Mouse (Mus musculus) heart, adult 2 months (tissue): ENCODE data around the gene Pax6. TPM values are rescaled to one million over a fixed set of nuclear protein-coding genes. Genes with fewer than 3 reads are reported as not detected.

Source experiments
- DNase-seq, 2 experiments: peaks; one replicate each; pipeline ENCODE4 v3.0.0; 2021
- H3K27ac ChIP-seq: fragments of 200-600 bp; 2 replicates; pipeline ENCODE4 v1.8.1; 2022
- H3K27me3 ChIP-seq: fragments of 200-500 bp; 2 replicates; pipeline ENCODE4 v1.6.1; 2012; ENCODE audit warnings: mild to moderate bottlenecking, low read length, inconsistent platforms, mixed read lengths; ENCODE audit not compliant: control insufficient read depth, insufficient read depth
- H3K36me3 ChIP-seq: fragments of 200-500 bp; 2 replicates; pipeline ENCODE4 v1.6.1; 2012; ENCODE audit warnings: low read length, inconsistent platforms; ENCODE audit not compliant: control insufficient read depth, insufficient read depth
- H3K4me1 ChIP-seq: fragments of 200-500 bp; 2 replicates; pipeline ENCODE4 v1.6.1; 2011; ENCODE audit warnings: low read length; ENCODE audit not compliant: control insufficient read depth, insufficient read depth
- H3K4me3 ChIP-seq: fragments of 200-600 bp; 2 replicates; pipeline ENCODE4 v1.8.1; 2022
- H3K79me2 ChIP-seq: fragments of 200-500 bp; replicated peaks from 2 replicates; pipeline ENCODE4 v1.6.1; 2012; ENCODE audit warnings: mild to moderate bottlenecking, inconsistent platforms, low read length, moderate library complexity, mixed read lengths; ENCODE audit not compliant: control insufficient read depth, insufficient read depth
- H3K9ac ChIP-seq: fragments of 200-500 bp; 2 replicates; pipeline ENCODE4 v1.6.1; 2012; ENCODE audit warnings: low read depth, mild to moderate bottlenecking, control low read depth, inconsistent platforms, low read length, mixed read lengths
- CTCF ChIP-seq: fragments of 200-600 bp; IDR thresholded peaks from 2 replicates; pipeline ENCODE4 v1.8.1; 2022; ENCODE audit warnings: antibody characterized with exemption, mild to moderate bottlenecking, moderate library complexity
- EP300 ChIP-seq: fragments of 200-500 bp; IDR thresholded peaks from 2 replicates; pipeline ENCODE4 v1.6.1; 2011; ENCODE audit warnings: low read depth, low read length, control low read depth; ENCODE audit not compliant: insufficient read depth
- POLR2A ChIP-seq: fragments of 200-500 bp; IDR thresholded peaks from 2 replicates; pipeline ENCODE4 v1.6.1; 2011; ENCODE audit warnings: mild to moderate bottlenecking, low read depth, low read length, control low read depth; ENCODE audit not compliant: insufficient read depth
- WGBS: fragments of 180-500 bp; shearing (Covaris S2); methylation state at CpG from one replicate; pipeline ENCODE4 v1.1.7; 2018; 5-methylcytosine and 5-hydroxymethylcytosine counted together
- intact Hi-C: fragments of 180-260 bp; cut with DNase I; formaldehyde crosslinking; loops from one replicate; pipeline ENCODE4 v1.15.1; 2025
- polyA plus RNA-seq: library from polyadenylated mRNA; depleted of rRNA; stranded (reverse); fragments of >200 nt; gene quantifications from 2 replicates; pipeline ENCODE4 v1.2.3, GENCODE M21; 2012
- total RNA-seq, 2 experiments: library from RNA; stranded (reverse); gene quantifications; 2 replicates each; pipeline ENCODE4 v1.2.3; 2021

The Pax6 gene
- total and polyA plus RNA-seq, 3 experiments, result not detected

GRCm38 (mm10) chr2:105688436-105689303 is 20.0 kb downstream of the Pax6 start:
- TF ChIP-seq EP300 (no peak), POLR2A (no peak), CTCF (no peak)
- intact Hi-C loops, result loop anchor here (10.0 kb wide), 3 partner anchors 216 to 564 kb away; partner anchors contain the start of genes Elp4, Immp1l and Wt1
- Histone ChIP-seq H3K79me2 (no peaks in the 10 kb centered on the region), H3K27ac (no peak overlapping the region), H3K27me3 (peaks cover 25% of the 10 kb centered on the region), H3K9ac (no peak overlapping the region), H3K36me3 (no peaks in the 10 kb centered on the region), H3K4me1 (no peaks in the 10 kb centered on the region), H3K4me3 (peak overlapping the region; percentile 23; the same call in 1 of the 2 replicates)
- 3% methylated on average over 25 of the region's 25 CpGs for WGBS
- DNase-seq, result no peak

DNA sequence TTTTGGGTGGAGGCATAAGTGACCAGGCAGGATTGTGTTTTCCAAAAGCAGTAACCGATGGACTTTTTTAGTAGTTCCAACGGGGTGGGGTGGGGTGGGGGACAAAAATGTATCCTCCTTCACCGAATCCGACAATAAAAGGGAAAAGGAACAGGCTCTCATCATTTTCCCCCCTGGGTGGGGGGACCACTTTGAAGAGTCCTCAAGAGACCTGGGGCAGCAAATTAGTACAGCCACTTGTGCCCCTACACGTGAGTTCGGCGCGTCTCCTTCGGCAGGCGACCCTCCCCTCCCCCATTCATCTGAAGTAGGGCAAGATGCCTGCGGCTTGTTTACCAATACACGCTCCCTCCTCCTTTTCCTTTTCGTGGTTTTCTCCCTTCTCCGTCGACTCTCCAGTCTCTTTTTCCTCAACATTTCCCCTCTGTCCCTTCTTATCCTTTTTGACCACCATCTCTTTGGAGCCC is 20.6 kb downstream of the Pax6 start:
- Histone ChIP-seq H3K4me1 (no peaks in the 10 kb centered on the region), H3K9ac (no peak overlapping the region), H3K4me3 (no peak overlapping the region), H3K79me2 (no peaks in the 10 kb centered on the region), H3K36me3 (no peaks in the 10 kb centered on the region), H3K27me3 (peaks cover 22% of the 10 kb centered on the region), H3K27ac (no peak overlapping the region)
- no peak for DNase-seq
- 2% methylated on average over 15 of the region's 15 CpGs for WGBS
- intact Hi-C loops, result loop anchor here (10.0 kb wide), 3 partner anchors 215 to 565 kb away; partner anchors contain the start of genes Elp4, Immp1l and Wt1
- no peak for TF ChIP-seq CTCF
- no peak for TF ChIP-seq POLR2A
- no peak for TF ChIP-seq EP300

DNA sequence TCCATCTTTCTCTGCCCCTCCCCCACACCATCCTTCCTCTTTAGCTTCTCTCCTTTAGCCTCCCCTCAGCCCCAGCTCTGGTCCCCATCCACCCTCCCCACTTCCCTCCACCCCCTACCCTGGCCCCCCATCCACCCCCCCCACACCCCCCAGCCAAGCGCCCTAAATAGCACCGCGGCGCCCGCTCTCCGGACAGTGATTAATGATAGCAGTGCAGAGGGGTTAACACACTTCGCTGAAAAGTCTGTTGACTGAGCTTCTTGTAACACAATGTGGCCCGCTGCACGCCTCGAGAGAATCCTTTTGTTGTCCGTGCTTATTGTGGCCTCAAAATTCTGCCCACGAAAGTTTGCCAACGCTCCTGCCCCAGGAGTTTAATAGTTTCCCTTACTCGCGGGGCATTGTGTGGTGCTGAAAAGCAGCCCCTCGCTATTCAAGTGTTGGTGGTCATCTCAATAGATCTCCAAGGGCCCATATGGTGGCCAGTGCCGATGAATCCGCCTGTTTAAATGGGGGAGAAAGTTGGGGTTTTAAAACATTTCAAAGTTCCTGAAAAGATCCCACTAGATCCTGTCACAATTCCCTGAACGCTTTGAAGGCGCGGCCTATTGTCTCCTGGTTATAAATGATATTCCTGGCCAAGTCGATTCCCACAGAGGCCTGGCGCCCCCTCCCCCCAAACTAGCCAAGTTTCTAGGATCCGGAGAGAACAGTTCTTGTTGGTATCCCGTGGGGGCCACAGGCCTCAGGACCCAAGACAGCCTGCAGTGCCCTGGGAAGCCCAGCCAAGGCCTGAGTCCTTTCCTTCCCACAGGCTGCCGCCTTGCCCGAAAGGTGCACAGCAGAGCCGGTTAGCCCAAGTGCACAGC is 21.3 kb downstream of the Pax6 start:
- Histone ChIP-seq H3K27me3 (peaks cover 19% of the 10 kb centered on the region), H3K4me3 (no peak overlapping the region), H3K79me2 (no peaks in the 10 kb centered on the region), H3K9ac (no peak overlapping the region), H3K27ac (no peak overlapping the region), H3K36me3 (no peaks in the 10 kb centered on the region), H3K4me1 (no peaks in the 10 kb centered on the region)
- intact Hi-C loops, result loop anchor here (10.0 kb wide), 3 partner anchors 215 to 565 kb away; partner anchors contain the start of genes Elp4, Immp1l and Wt1
- WGBS, result 11% methylated on average over 28 of the region's 28 CpGs
- TF ChIP-seq CTCF (no peak), EP300 (no peak), POLR2A (no peak)
- no peak for DNase-seq

DNA sequence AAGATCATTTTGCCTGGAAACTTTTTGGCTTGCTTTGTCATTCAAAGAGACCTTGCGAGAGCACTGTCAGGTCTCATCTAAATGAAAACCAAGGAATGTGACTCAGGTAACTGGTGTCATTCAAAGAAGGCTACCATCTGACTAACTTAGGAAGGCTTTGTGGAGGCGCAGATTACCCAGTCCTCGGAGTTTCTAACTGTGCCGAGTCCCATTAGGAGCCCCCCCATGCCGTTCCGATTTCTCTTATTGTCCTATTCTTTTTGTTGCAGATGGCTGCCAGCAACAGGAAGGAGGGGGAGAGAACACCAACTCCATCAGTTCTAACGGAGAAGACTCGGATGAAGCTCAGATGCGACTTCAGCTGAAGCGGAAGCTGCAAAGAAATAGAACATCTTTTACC is 22.6 kb downstream of the Pax6 start:
- no peak for TF ChIP-seq CTCF
- Histone ChIP-seq H3K9ac (no peak overlapping the region), H3K79me2 (no peaks in the 10 kb centered on the region), H3K27ac (no peak overlapping the region), H3K27me3 (peaks cover 15% of the 10 kb centered on the region), H3K4me1 (no peaks in the 10 kb centered on the region), H3K4me3 (no peak overlapping the region), H3K36me3 (no peaks in the 10 kb centered on the region)
- WGBS, result 16% methylated on average over 10 of the region's 10 CpGs
- DNase-seq, result no peak
- intact Hi-C loops, result no loop called here

DNA sequence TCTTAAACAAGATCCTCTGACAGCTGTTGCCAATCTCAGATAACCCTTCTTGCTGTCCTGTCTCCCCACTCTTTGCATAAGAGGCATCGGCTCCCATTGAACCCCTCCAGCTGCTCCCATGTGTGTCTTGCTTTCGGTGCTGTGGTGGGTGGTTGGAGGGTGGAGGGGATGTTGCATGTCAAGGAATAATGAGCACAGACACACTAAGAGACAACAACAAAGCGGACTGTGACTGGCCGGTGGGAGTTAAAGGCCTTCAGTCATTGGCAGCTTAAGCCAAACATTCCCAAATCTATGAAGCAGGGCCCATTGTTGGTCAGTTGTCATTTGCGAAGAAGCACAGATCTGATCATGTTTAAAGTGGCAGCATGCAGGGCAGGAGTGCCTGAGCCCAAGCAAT is 29.0 kb downstream of the Pax6 start:
- H3K4me3 ChIP-seq, result no peak overlapping the region
- H3K79me2 ChIP-seq, result no peaks in the 10 kb centered on the region
- no peak for DNase-seq
- no peaks in the 10 kb centered on the region for H3K4me1 ChIP-seq
- no peak overlapping the region for H3K9ac ChIP-seq
- WGBS, result 89% methylated on average over 5 of the region's 5 CpGs
- no peaks in the 10 kb centered on the region for H3K36me3 ChIP-seq
- no peaks in the 10 kb centered on the region for H3K27me3 ChIP-seq
- H3K27ac ChIP-seq, result no peak overlapping the region
- intact Hi-C loops, result no loop called here
- TF ChIP-seq POLR2A (no peak), CTCF (no peak), EP300 (no peak)

DNA sequence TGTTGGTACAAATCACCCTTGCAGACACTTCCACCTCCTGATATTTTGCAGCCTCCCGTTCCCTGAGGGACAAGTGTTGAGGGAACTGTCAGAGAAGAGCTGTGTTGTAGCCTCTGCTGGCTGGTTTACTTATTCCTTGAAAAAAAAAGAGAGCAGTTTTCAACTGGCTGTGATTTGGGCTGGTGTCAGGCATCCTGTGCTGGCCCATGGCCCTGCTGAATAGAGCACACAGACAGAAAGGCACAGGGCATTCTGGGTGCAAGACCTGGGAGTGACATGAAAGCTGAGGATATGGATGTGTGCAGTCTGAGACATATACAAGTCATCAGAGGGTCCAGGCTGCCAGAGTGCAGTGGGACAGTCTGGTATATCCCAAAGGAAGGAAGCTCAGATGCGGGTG is 29.9 kb downstream of the Pax6 start:
- Histone ChIP-seq H3K9ac (no peak overlapping the region), H3K79me2 (no peaks in the 10 kb centered on the region), H3K4me1 (no peaks in the 10 kb centered on the region), H3K36me3 (no peaks in the 10 kb centered on the region), H3K27me3 (no peaks in the 10 kb centered on the region), H3K4me3 (no peak overlapping the region), H3K27ac (no peak overlapping the region)
- intact Hi-C loops, result no loop called here
- 78% methylated on average over 2 of the region's 2 CpGs for WGBS
- no peak for DNase-seq
- TF ChIP-seq EP300 (no peak), POLR2A (no peak), CTCF (no peak)
